Mouse (Mus musculus): Measurements from ENCODE around the gene Thpo.

Thpo gene

GRCm38 (mm10) chr16:20724338-20724748 lies 10.0 kb downstream of the Thpo start:
- peak; percentile 80 for DNase-seq (ENCODE audit: low read depth)

- DNase-seq (ENCODE audit: low read depth), result peak; percentile 20
Observed at GRCm38 (mm10) chr16:20723247-20723646, 11.1 kb downstream of the Thpo start.

GRCm38 (mm10) chr16:20722736-20723135 lies 11.6 kb downstream of the Thpo start:
- peak; percentile 32 for DNase-seq (ENCODE audit: low read depth)

DNA sequence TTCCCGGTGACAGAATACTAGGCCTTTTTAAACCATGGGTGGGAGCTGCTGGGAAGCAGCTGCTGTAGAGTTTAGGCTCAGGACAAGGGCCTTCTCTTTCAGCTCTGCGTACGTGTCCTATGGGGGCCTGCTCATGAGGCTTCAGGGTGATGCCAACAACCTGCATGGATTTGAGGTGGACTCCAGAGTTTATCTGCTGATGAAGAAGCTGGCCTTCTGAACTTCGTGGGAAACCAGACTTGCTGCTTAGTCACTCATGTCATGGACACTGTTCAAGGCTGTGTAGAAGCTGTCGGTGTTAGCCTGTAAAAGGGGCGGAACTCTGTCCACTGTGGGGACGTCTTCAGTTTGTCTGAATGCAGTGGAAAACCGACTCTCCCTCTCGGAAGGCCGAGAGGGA lies 12.5 kb downstream of the Thpo start:
- no peak for DNase-seq (ENCODE audit: low read depth)

GRCm38 (mm10) chr16:20717978-20718670 lies 16.2 kb downstream of the Thpo start:
- DNase-seq (ENCODE audit: low read depth), result peak; percentile 63

DNA sequence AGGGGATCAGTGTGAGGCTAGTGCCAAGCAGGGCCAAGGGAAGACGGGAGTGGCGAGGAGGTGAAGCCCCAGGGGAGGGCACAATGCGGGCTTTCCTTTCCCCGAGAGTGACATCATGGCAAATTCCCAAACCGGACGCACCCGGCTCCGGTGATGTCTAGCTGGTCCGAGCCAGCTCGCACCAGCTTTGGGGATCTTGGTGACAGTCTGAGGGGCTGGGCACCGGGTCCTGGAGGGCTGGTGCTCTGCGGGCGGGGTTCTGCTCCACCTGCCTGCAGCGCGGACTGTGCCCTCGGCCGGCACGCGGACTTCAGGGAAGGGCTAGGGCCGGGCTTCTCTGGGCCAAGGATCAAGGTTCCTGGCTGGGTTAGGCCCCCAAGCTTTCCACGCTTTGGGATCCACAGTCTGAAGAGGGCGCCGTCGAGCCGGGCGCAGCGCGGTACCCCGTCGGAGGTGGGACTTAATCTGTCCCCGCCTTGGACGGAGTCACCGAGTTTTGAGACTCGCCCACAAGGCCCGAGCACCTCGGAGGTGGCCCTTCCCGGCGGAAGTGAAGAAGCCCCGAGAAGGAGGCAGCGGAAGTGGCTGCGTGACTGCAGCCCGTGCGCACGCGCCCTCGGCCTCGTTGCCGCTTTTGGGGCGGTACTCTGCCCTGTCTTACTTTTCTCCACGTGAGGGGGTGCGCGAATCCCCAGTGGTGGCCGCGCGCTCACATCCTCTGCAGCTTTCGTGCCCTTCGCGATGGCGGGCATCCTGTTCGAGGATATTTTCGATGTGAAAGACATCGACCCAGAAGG lies 16.9 kb downstream of the Thpo start, which contains the start of the genes Polr2h and Clcn2:
Polr2h (plus strand) TSS at position 485 of the 797 bp plus-strand sequence.
Clcn2 (minus strand) TSS at position 566 of the 797 bp plus-strand sequence.
- DNase-seq (ENCODE audit: low read depth), result peak; percentile 99

DNA sequence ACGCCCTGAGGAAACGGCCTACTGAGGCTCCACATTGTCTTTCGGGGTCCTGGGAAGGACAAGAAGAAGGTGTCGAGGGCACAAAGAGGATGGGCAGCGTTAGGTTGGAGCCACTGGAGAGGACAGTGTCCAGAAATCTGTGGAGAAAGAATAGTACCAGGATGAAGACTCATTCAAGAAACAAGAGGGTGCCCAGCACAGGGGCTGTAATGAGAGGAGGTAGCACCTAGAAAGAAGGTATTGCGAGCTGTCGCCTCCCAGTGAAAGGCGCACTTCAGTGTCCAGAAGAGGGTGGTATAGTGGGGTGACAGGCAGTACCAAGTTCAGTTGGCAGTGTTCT lies 17.5 kb downstream of the Thpo start:
- DNase-seq (ENCODE audit: low read depth), result no peak

GRCm38 (mm10) chr16:20715976-20716840 lies 18.1 kb downstream of the Thpo start:
- DNase-seq (ENCODE audit: low read depth), result peak; percentile 69

DNA sequence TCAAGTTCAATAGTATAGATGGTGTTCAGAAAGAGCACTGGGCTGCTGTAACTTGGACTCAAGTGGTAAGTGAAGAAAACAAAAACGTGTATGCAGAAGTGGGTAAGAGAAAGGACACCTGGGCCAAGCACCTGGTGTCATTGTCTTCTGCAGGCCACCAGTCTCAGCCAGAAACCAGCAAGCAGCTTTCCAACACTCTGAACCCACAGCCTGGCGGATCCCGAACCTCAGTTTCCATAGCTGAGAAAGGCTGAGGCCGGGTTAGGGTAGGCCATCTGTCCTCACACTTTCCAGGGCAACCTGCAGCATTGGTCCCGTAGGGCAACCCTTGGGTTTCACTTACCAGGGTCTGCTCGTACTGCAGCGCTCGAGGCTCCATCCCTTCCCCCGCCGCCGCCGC lies 18.7 kb downstream of the Thpo start:
- DNase-seq (ENCODE audit: low read depth), result no peak

DNA sequence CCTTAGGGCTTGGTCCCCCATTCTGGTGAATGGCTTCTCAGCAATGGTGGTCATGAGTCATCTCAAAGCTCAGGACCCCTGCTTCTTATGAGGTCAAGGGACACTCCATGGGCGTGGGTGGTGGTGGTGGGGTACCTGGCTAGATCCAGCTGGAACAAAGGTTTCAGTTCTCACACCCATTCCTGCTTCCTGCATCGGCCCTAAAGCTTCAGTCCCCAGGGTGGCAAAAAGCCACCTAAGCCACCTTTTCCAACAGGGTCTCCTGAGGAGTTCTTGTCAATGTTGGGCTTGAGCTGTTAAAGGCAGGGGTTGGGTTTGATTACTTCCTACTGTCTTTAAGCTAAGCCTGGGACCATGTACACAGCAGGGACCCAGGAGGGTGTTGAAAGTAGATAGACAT lies 19.1 kb downstream of the Thpo start:
- DNase-seq (ENCODE audit: low read depth), result no peak

GRCm38 (mm10) chr16:20714307-20715080 lies 19.8 kb downstream of the Thpo start:
- no peak for DNase-seq (ENCODE audit: low read depth)

DNA sequence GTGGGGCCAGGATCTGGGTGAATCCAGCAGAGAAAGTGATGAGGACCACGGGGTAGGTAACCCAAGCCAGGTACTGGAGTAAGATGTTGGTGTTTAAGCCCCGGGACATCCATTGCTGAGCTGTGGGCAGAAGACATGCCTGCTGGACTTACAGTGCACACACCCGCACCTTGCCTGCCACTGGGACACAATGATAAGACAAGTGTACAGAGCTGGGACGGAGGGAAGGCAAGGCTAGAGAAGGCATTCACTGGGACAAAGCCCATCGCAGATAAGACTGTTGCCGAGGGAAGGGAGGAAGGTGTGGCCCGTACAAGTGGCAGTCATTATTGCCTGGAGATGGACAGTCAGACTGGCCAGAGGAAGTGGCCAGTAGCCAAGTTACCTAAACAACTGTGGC lies 21.4 kb downstream of the Thpo start:
- DNase-seq (ENCODE audit: low read depth), result no peak

DNA sequence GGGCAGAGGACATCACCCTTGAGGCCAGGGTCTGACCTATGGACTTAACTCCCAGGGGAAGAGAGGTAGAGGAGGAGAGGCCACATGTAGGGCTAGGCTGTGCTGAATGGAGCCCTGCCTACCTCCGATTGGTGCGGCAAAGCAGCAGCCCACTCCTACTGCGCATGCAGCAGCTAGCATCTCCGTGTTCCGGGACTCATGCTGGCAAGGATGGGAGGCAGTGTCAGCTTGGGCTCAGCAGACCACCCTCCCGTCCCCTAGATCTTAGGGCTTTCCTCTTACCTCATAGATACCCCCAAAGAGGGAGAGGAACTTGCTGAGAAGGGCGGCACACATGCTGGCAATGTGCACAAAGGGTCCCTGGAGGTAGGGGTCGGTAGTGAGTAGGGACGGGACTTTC lies 22.1 kb downstream of the Thpo start:
- no peak for DNase-seq (ENCODE audit: low read depth)

GRCm38 (mm10) chr16:20710810-20711209 lies 23.5 kb downstream of the Thpo start:
- DNase-seq (ENCODE audit: low read depth), result peak; percentile 45

- no peak for DNase-seq (ENCODE audit: low read depth)
Observed at GRCm38 (mm10) chr16:20710370-20710769, 23.9 kb downstream of the Thpo start.

- no peak for DNase-seq (ENCODE audit: low read depth)
Observed at GRCm38 (mm10) chr16:20708939-20709734, 25.2 kb downstream of the Thpo start.

- DNase-seq (ENCODE audit: low read depth), result no peak
Observed at GRCm38 (mm10) chr16:20708220-20708938, 25.9 kb downstream of the Thpo start.

- no peak for DNase-seq (ENCODE audit: low read depth)
Observed at GRCm38 (mm10) chr16:20706407-20707055, 27.8 kb downstream of the Thpo start.

DNA sequence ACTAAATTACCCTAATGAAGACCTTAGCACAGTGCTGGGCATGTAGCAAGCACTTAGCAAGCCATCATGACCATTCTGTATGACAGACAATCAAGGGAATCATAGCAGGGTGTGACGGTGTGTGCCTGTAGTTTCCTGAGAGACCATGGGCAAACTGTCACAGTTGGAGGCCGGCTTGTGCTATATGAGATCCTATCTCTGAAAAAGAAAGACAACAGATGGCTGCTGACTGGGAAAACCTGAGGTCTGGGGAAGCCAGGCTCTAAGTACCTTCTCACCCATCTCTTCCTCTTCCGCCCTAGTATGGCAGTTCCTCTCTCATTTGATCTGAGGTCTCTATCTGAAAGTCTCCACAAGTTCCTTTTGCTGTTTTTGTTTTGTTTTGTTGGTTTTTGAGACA lies 28.5 kb downstream of the Thpo start:
- DNase-seq (ENCODE audit: low read depth), result peak; percentile 32
